Mouse (Mus musculus) liver, embryonic 14.5 days (tissue): ENCODE data around the gene Prr27. TPM values are rescaled to one million over a fixed set of nuclear protein-coding genes. Genes with fewer than 3 reads are reported as not detected.

Source experiments
- ATAC-seq: fragments of 200-750 bp; cut with Nextera tagmentation; 2 replicates; pipeline ENCODE4 v1.8.0; 2017; ENCODE audit warnings: moderate number of reproducible peaks, mild to moderate bottlenecking, moderate library complexity; ENCODE audit not compliant: insufficient read depth
- DNase-seq, 3 experiments: peaks; one replicate each; pipeline ENCODE4 v3.0.0-alpha.2; 2012 to 2013; ENCODE audit warnings: low read depth in 3 of 3, low spot score in 3 of 3
- H3K27ac ChIP-seq: fragments of 300-500 bp; sonication (generic); 2 replicates; pipeline ENCODE4 v1.5.1; 2014; ENCODE audit warnings: moderate library complexity, mild to moderate bottlenecking, control low read depth, inconsistent platforms
- H3K27me3 ChIP-seq: fragments of 300-500 bp; sonication (generic); 2 replicates; pipeline ENCODE4 v1.6.1; 2014; ENCODE audit warnings: mild to moderate bottlenecking, low read length, moderate library complexity; ENCODE audit not compliant: control insufficient read depth, insufficient read depth
- H3K36me3 ChIP-seq: fragments of 300-500 bp; sonication (generic); replicated peaks from 2 replicates; pipeline ENCODE4 v1.6.1; 2014; ENCODE audit warnings: low read depth; ENCODE audit not compliant: control insufficient read depth, insufficient read depth
- H3K4me1 ChIP-seq, 2 experiments: fragments of 200-500 bp in 1 of 2; fragments of 300-500 bp in 1 of 2; sonication (generic) in 1 of 2; replicated peaks; 2 replicates each; pipeline ENCODE4 v1.6.1; 2012 to 2014; ENCODE audit warnings: antibody characterized with exemption in 1 of 2, inconsistent platforms in 1 of 2, low read length in 1 of 2; ENCODE audit not compliant: control insufficient read depth in 2 of 2, insufficient read depth in 2 of 2
- H3K4me2 ChIP-seq: fragments of 300-500 bp; sonication (generic); 2 replicates; pipeline ENCODE4 v1.6.1; 2014; ENCODE audit warnings: low read depth, mild to moderate bottlenecking, control low read depth, moderate library complexity
- H3K4me3 ChIP-seq, 2 experiments: fragments of 200-500 bp in 1 of 2; fragments of 300-500 bp in 1 of 2; sonication (generic) in 1 of 2; 2 replicates each; pipeline ENCODE4 v1.5.1; 2012 to 2014; ENCODE audit warnings: low read depth in 2 of 2, low read length in 2 of 2, mild to moderate bottlenecking in 2 of 2, control low read depth in 1 of 2, inconsistent platforms in 1 of 2, moderate library complexity in 1 of 2; ENCODE audit not compliant: insufficient read depth in 1 of 2
- H3K9ac ChIP-seq: fragments of 300-500 bp; sonication (generic); replicated peaks from 2 replicates; pipeline ENCODE4 v1.6.1; 2014; ENCODE audit warnings: mild to moderate bottlenecking, control low read depth, moderate library complexity
- H3K9me3 ChIP-seq: fragments of 300-500 bp; sonication (generic); 2 replicates; pipeline ENCODE4 v1.6.1; 2016; ENCODE audit warnings: low read length, mixed read lengths; ENCODE audit not compliant: control insufficient read depth
- CTCF ChIP-seq: IDR thresholded peaks from 2 replicates; pipeline ENCODE4 v1.5.1; 2016; ENCODE audit warnings: antibody characterized with exemption, low read depth, control low read depth
- EP300 ChIP-seq: IDR thresholded peaks from 2 replicates; pipeline ENCODE4 v1.6.1; 2016; ENCODE audit warnings: antibody characterized with exemption, low read depth
- WGBS: fragments of 180-500 bp; shearing (Covaris S2); extraction: QIAGEN DNeasy Blood & Tissue Kit; methylation state at CpG from one replicate; pipeline ENCODE4 v1.1.7; 2014; ENCODE audit not compliant: insufficient replicate concordance; 5-methylcytosine and 5-hydroxymethylcytosine counted together
- polyA plus RNA-seq, 2 experiments: library from polyadenylated mRNA; depleted of rRNA in 1 of 2; stranded (reverse) in 1 of 2; unstranded in 1 of 2; fragments of >200 nt; fragmentation: Nextera tagmentation in 1 of 2; extraction: Ambion mirVana in 1 of 2; gene quantifications; 2 replicates each; pipeline versions ENCODE4 v1.2.1 to v1.2.3; 2012 to 2014

Prr27 gene
- polyA plus RNA-seq (2012; rRNA removed) = not detected in 2 replicates
- polyA plus RNA-seq (2014; fragmentation: Nextera tagmentation; extraction: Ambion mirVana) = not detected in 2 replicates

GRCm38 (mm10) chr5:87825386-87825785 is at the start of gene Prr27:
Gene Prr27, plus strand, starts transcription at chr5:87825686.
- WGBS = 32% methylated on average over 1 of the region's 1 CpGs
- no peak for ATAC-seq
- no peak within 1 kb of the TSS for H3K9ac ChIP-seq
- no peak for DNase-seq
- no peaks in the 10 kb centered on the region for H3K9me3 ChIP-seq
- H3K27ac ChIP-seq = no peak within 1 kb of the TSS
- H3K36me3 ChIP-seq = no peaks in the 10 kb centered on the region
- no peak for TF ChIP-seq EP300
- TF ChIP-seq CTCF = no peak
- no peaks in the 10 kb centered on the region for H3K27me3 ChIP-seq
- no peak within 1 kb of the TSS for H3K4me2 ChIP-seq
- no peaks in the 10 kb centered on the region for H3K4me1 ChIP-seq
- H3K4me3 ChIP-seq = no peak within 1 kb of the TSS

GRCm38 (mm10) chr5:87782731-87783130 is 42.8 kb upstream of the Prr27 start:
- ATAC-seq (no peak), DNase-seq (no peak)
- no peak overlapping the region for H3K4me2 ChIP-seq
- H3K4me3 ChIP-seq = no peak overlapping the region
- H3K27ac ChIP-seq = no peak overlapping the region
- WGBS = 31% methylated on average over 4 of the region's 4 CpGs
- H3K36me3 ChIP-seq = no peaks in the 10 kb centered on the region
- no peaks in the 10 kb centered on the region for H3K9me3 ChIP-seq
- no peaks in the 10 kb centered on the region for H3K27me3 ChIP-seq
- TF ChIP-seq CTCF = no peak
- no peak for TF ChIP-seq EP300
- no peaks in the 10 kb centered on the region for H3K4me1 ChIP-seq
- H3K9ac ChIP-seq = no peak overlapping the region

GRCm38 (mm10) chr5:87807782-87808181 is 17.7 kb upstream of the Prr27 start, which contains the start of gene Csn1s2b:
Gene Csn1s2b, plus strand, starts transcription at chr5:87808082.
- WGBS = 44% methylated on average over 2 of the region's 2 CpGs
- H3K4me2 ChIP-seq = no peak within 1 kb of the TSS
- no peak within 1 kb of the TSS for H3K4me3 ChIP-seq
- no peak within 1 kb of the TSS for H3K9ac ChIP-seq
- no peak for ATAC-seq
- no peak within 1 kb of the TSS for H3K27ac ChIP-seq
- H3K9me3 ChIP-seq = no peaks in the 10 kb centered on the region
- no peaks in the 10 kb centered on the region for H3K4me1 ChIP-seq
- no peak for DNase-seq
- H3K27me3 ChIP-seq = no peaks in the 10 kb centered on the region
- no peak for TF ChIP-seq CTCF
- no peak for TF ChIP-seq EP300
- no peaks in the 10 kb centered on the region for H3K36me3 ChIP-seq

- Histone ChIP-seq H3K36me3 (no peaks in the 10 kb centered on the region), H3K27ac (no peak overlapping the region), H3K4me3 (no peak overlapping the region), H3K4me2 (no peak overlapping the region), H3K27me3 (no peaks in the 10 kb centered on the region), H3K9ac (no peak overlapping the region), H3K9me3 (no peaks in the 10 kb centered on the region), H3K4me1 (no peaks in the 10 kb centered on the region)
- DNase-seq = no peak
- WGBS = 44% methylated on average over 2 of the region's 2 CpGs
- no peak for ATAC-seq
- TF ChIP-seq EP300 = no peak
- no peak for TF ChIP-seq CTCF
Measured at GRCm38 (mm10) chr5:87809253-87809652, 16.2 kb upstream of the Prr27 start.

GRCm38 (mm10) chr5:87855136-87855716 is 29.7 kb downstream of the Prr27 start:
- H3K4me2 ChIP-seq = no peak overlapping the region
- ATAC-seq (no peak), DNase-seq (no peak)
- no peaks in the 10 kb centered on the region for H3K4me1 ChIP-seq
- no peak overlapping the region for H3K4me3 ChIP-seq
- TF ChIP-seq CTCF (no peak), EP300 (no peak)
- H3K9ac ChIP-seq = no peak overlapping the region
- no peak overlapping the region for H3K27ac ChIP-seq
- H3K36me3 ChIP-seq = no peaks in the 10 kb centered on the region
- H3K27me3 ChIP-seq = no peaks in the 10 kb centered on the region
- 64% methylated on average over 3 of the region's 3 CpGs for WGBS
- no peaks in the 10 kb centered on the region for H3K9me3 ChIP-seq
